Mouse (Mus musculus) hindbrain, embryonic 15.5 days (tissue): ENCODE measurements around the gene Olfr1293-ps. TPM values are rescaled to one million over a fixed set of nuclear protein-coding genes. Genes with fewer than 3 reads are reported as not detected.

ENCODE experiments used
- ATAC-seq: fragments of 200-750 bp; cut with Nextera tagmentation; 2 replicates; pipeline ENCODE4 v1.8.0; 2017; ENCODE audit warnings: low read depth, moderate number of reproducible peaks, moderate TSS enrichment; ENCODE audit not compliant: low FRiP score
- H3K27ac ChIP-seq: fragments of 300-500 bp; sonication (generic); replicated peaks from 2 replicates; pipeline ENCODE4 v1.5.1; 2015; ENCODE audit warnings: mild to moderate bottlenecking, inconsistent platforms
- H3K27me3 ChIP-seq: fragments of 300-500 bp; sonication (generic); 2 replicates; pipeline ENCODE4 v1.6.1; 2015; ENCODE audit warnings: control low read depth, inconsistent platforms
- H3K36me3 ChIP-seq: fragments of 300-500 bp; sonication (generic); 2 replicates; pipeline ENCODE4 v1.6.1; 2015; ENCODE audit warnings: control low read depth, inconsistent platforms
- H3K4me1 ChIP-seq: fragments of 300-500 bp; sonication (generic); replicated peaks from 2 replicates; pipeline ENCODE4 v1.6.1; 2015; ENCODE audit warnings: control low read depth, inconsistent platforms
- H3K4me2 ChIP-seq: fragments of 300-500 bp; sonication (generic); 2 replicates; pipeline ENCODE4 v1.6.1; 2015; ENCODE audit warnings: moderate library complexity, mild to moderate bottlenecking, inconsistent platforms
- H3K4me3 ChIP-seq: fragments of 300-500 bp; sonication (generic); 2 replicates; pipeline ENCODE4 v1.5.1; 2015; ENCODE audit warnings: mild to moderate bottlenecking, inconsistent platforms
- H3K9ac ChIP-seq: fragments of 300-500 bp; sonication (generic); 2 replicates; pipeline ENCODE4 v1.6.1; 2015; ENCODE audit warnings: inconsistent platforms
- H3K9me3 ChIP-seq: fragments of 300-500 bp; sonication (generic); 2 replicates; pipeline ENCODE4 v1.6.1; 2016; ENCODE audit warnings: control low read depth, inconsistent platforms
- WGBS: fragments of 180-500 bp; shearing (Covaris S2); methylation state at CpG from one replicate; pipeline ENCODE4 v1.1.7; 2015; 5-methylcytosine and 5-hydroxymethylcytosine counted together
- polyA plus RNA-seq: library from polyadenylated mRNA; unstranded; fragments of >200 nt; fragmentation: Nextera tagmentation; extraction: Ambion mirVana; gene quantifications from 2 replicates; pipeline ENCODE4 v1.2.1, GENCODE M21; 2015

The Olfr1293-ps gene
- not detected in 2 replicates for polyA plus RNA-seq

DNA sequence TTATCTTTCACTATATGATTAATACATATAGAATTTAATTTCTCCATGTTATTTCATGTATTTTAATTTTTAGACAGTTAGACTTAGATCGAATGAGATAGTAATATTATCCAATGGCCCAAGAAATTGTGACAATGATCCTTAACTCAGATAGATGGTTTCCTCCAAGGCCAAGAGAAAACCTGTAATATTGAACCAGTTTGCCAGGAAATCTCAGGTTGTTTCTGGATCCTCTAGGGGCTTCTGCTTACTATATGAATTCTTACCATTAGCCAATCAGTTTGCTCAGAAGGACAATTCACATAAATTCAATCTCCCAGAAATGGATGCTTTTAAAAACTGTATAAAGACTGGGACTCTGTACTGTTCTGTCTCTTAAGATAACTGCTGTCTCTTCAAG, at the start of gene Olfr1293-ps:
Gene Olfr1293-ps (plus strand): TSS at position 301 of the 400 bp plus-strand sequence.
- WGBS: 90% methylated on average over 1 of the region's 1 CpGs
- H3K4me1 ChIP-seq: no peaks in the 10 kb centered on the region
- no peak for ATAC-seq
- no peak within 1 kb of the TSS for H3K4me2 ChIP-seq
- H3K36me3 ChIP-seq: no peaks in the 10 kb centered on the region
- no peak within 1 kb of the TSS for H3K9ac ChIP-seq
- no peak within 1 kb of the TSS for H3K4me3 ChIP-seq
- 0 out of 2 replicates have a peak, but pooled peaks cover under 1% of the 10 kb centered on the region for H3K9me3 ChIP-seq
- H3K27ac ChIP-seq: no peak within 1 kb of the TSS
- H3K27me3 ChIP-seq: no peaks in the 10 kb centered on the region

DNA sequence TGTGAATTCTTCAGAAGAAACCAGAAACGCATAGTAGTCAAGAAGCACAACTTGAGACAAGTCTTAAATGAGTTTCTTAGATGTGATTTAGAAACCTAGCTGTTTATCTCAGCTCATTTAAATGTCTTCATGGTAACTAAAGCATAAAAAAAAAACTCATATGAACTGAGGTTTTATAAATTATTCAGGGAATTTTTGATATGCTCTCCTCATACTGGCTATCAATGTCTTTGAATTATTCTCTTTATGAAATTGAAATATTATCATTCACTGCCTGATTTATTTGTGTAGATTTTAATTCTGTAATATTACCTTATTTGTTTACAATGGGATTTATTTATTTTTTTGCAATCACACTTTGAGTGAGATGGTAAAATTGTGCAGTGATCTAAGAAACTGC, 44.5 kb upstream of the Olfr1293-ps start, which contains the start of gene Olfr1289:
Gene Olfr1289 (plus strand): TSS at position 301 of the 400 bp plus-strand sequence.
- 68% methylated on average over 1 of the region's 1 CpGs for WGBS
- no peaks in the 10 kb centered on the region for H3K27me3 ChIP-seq
- H3K4me3 ChIP-seq: no peak within 1 kb of the TSS
- no peaks in the 10 kb centered on the region for H3K4me1 ChIP-seq
- ATAC-seq: no peak
- no peak within 1 kb of the TSS for H3K9ac ChIP-seq
- H3K4me2 ChIP-seq: no peak within 1 kb of the TSS
- no peaks in the 10 kb centered on the region for H3K36me3 ChIP-seq
- no peak within 1 kb of the TSS for H3K27ac ChIP-seq
- no peaks in the 10 kb centered on the region for H3K9me3 ChIP-seq

DNA sequence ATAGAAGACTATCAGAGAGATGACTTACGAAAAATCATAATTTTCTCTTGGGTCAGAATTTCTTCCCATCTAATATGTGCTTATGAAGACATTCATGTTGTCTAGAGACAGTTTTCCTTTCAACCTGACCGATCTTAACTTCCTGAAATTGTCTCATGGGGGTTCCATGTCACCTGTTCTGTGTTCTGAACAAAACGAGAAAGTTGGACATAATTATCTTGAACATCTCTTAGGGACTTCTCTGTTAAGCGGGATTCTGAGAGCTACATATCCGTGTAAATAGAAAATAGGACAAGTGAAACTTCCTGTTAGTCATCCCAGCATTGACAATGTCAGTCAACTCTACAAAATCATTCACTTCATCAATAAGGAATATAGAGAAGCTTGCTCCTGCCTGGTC, 31.3 kb upstream of the Olfr1293-ps start, which contains the start of gene Olfr1290:
Gene Olfr1290 (minus strand): TSS at position 101 of the 400 bp plus-strand sequence.
- no peaks in the 10 kb centered on the region for H3K4me1 ChIP-seq
- H3K9ac ChIP-seq: no peak within 1 kb of the TSS
- no peak for ATAC-seq
- H3K4me2 ChIP-seq: no peak within 1 kb of the TSS
- H3K4me3 ChIP-seq: no peak within 1 kb of the TSS
- no peak within 1 kb of the TSS for H3K27ac ChIP-seq
- 81% methylated on average over 5 of the region's 5 CpGs for WGBS
- no peaks in the 10 kb centered on the region for H3K27me3 ChIP-seq
- no peaks in the 10 kb centered on the region for H3K36me3 ChIP-seq
- no peaks in the 10 kb centered on the region for H3K9me3 ChIP-seq

DNA sequence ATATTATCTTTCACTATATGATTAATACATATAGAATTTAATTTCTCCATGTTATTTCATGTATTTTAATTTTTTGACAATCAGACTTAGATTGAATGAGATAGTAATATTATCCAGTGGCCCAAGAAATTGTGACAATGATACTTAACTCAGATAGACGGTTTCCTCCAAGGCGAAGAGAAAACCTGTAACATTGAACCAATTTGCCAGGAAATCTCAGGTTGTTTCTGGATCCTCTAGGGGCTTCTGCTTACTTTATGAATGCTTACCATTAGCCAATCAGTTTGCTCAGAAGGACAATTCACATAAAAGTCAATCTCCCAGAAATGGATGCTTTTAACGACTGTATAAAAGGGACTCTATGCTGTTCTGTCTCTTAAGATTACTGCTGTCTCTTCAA, 28.1 kb upstream of the Olfr1293-ps start, which contains the start of gene Olfr1291-ps1:
Gene Olfr1291-ps1 (plus strand): TSS at position 301 of the 400 bp plus-strand sequence.
- no peak within 1 kb of the TSS for H3K4me3 ChIP-seq
- H3K9ac ChIP-seq: no peak within 1 kb of the TSS
- no peak within 1 kb of the TSS for H3K27ac ChIP-seq
- H3K4me2 ChIP-seq: no peak within 1 kb of the TSS
- 93% methylated on average over 3 of the region's 3 CpGs for WGBS
- H3K27me3 ChIP-seq: no peaks in the 10 kb centered on the region
- ATAC-seq: no peak
- no peaks in the 10 kb centered on the region for H3K4me1 ChIP-seq
- H3K9me3 ChIP-seq: no peaks in the 10 kb centered on the region
- H3K36me3 ChIP-seq: no peaks in the 10 kb centered on the region

DNA sequence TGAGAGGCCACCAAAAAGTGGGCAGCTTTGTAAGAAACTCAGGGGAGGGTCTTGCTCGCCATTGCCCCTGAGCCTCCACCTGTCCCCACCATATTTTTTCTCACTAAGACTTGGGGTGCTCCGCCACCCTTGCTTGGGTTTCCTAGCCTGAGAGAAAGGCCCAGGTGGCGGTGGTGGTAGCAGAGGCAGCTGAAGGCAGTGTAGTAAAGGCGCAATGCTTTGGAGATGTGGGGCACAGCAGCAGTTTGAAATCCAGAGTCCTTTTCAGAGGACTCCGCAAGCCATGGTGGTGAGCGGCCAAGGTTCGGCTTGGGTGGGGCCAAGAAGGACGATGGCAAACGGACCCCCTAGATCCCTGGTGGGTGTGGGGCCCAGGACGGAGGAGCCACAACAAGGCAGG, 7.6 kb upstream of the Olfr1293-ps start:
- H3K4me3 ChIP-seq: no peak overlapping the region
- H3K4me1 ChIP-seq: no peaks in the 10 kb centered on the region
- H3K27ac ChIP-seq: no peak overlapping the region
- H3K9me3 ChIP-seq: peaks cover 5% of the 10 kb centered on the region; the same call in 1 of the 2 replicates
- no peak overlapping the region for H3K4me2 ChIP-seq
- no peak for ATAC-seq
- no peaks in the 10 kb centered on the region for H3K27me3 ChIP-seq
- 91% methylated on average over 10 of the region's 10 CpGs for WGBS
- no peaks in the 10 kb centered on the region for H3K36me3 ChIP-seq
- no peak overlapping the region for H3K9ac ChIP-seq

DNA sequence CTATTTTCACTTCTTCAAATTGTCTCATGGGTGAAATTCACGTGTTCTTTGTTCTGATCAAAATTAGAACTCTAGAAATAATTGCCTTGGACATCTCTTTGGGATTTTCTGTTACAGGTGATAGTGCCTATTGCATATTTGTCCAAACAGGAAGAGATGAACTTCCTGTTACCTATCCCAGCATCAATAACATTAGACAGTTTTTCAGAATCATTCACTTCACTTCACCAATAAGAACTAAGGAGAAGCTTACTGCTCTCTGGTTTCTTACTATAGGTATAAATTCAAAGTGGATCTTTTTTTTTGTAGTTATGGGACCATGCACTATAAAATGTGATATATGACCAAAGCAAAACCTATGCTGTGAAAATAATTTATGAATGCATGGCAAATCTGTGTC, 15.2 kb downstream of the Olfr1293-ps start, which contains the start of gene Olfr1294:
Gene Olfr1294 (minus strand): TSS at position 101 of the 400 bp plus-strand sequence.
- WGBS: 53% methylated on average over 1 of the region's 1 CpGs
- Histone ChIP-seq H3K27ac (no peak within 1 kb of the TSS), H3K4me1 (no peaks in the 10 kb centered on the region), H3K36me3 (no peaks in the 10 kb centered on the region), H3K4me3 (no peak within 1 kb of the TSS), H3K4me2 (no peak within 1 kb of the TSS), H3K9me3 (no peaks in the 10 kb centered on the region), H3K9ac (no peak within 1 kb of the TSS), H3K27me3 (no peaks in the 10 kb centered on the region)
- ATAC-seq: no peak

DNA sequence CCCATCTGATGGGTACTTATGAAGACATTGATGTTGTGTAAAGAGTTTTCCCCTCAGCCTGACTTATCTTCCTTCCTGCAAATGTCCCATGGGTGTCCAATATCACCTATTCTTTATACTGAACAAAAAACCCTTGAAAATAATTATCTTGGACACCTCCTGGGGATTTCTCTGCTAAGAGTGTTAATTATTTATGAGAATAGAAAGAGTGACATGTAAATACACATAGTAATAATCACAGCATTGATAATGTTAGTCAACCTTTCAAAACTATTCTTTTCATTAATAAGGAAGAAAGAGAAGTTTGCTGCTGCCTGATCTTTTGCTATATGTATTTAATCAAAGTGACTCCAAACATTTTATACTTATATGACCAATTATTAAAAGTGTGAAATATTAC, 44.6 kb downstream of the Olfr1293-ps start, which contains the start of gene Olfr1295:
Gene Olfr1295 (minus strand): TSS at position 101 of the 400 bp plus-strand sequence.
- Histone ChIP-seq H3K36me3 (no peaks in the 10 kb centered on the region), H3K4me2 (no peak within 1 kb of the TSS), H3K9ac (no peak within 1 kb of the TSS), H3K27ac (no peak within 1 kb of the TSS), H3K4me3 (no peak within 1 kb of the TSS), H3K9me3 (no peaks in the 10 kb centered on the region), H3K27me3 (no peaks in the 10 kb centered on the region), H3K4me1 (no peaks in the 10 kb centered on the region)
- ATAC-seq: no peak

Other genes with a start within 250 kb of the Olfr1293-ps start
- gene Olfr1278, start 235.1 kb upstream of the Olfr1293-ps start, polyA plus RNA-seq: not detected in 2 replicates
- not detected in 2 replicates for gene Olfr1279, start 224.6 kb upstream of the Olfr1293-ps start, polyA plus RNA-seq
- not detected in 2 replicates for gene Olfr1280, start 211.2 kb upstream of the Olfr1293-ps start, polyA plus RNA-seq
- not detected in 2 replicates for gene Olfr1281, start 198.7 kb upstream of the Olfr1293-ps start, polyA plus RNA-seq
- gene Olfr1282, start 189.1 kb upstream of the Olfr1293-ps start, polyA plus RNA-seq: not detected in 2 replicates
- gene Olfr1283, start 158.4 kb upstream of the Olfr1293-ps start, polyA plus RNA-seq: not detected in 2 replicates
- not detected in 2 replicates for gene Olfr1284, start 149.7 kb upstream of the Olfr1293-ps start, polyA plus RNA-seq
- not detected in 2 replicates for gene Olfr1286, start 102.1 kb upstream of the Olfr1293-ps start, polyA plus RNA-seq
- not detected in 2 replicates for gene Olfr1287, start 76.1 kb upstream of the Olfr1293-ps start, polyA plus RNA-seq
- gene Olfr1288, start 51.1 kb upstream of the Olfr1293-ps start, polyA plus RNA-seq: not detected in 2 replicates
- not detected in 2 replicates for gene Olfr1289, start 44.4 kb upstream of the Olfr1293-ps start, polyA plus RNA-seq
- gene Olfr1290, start 31.4 kb upstream of the Olfr1293-ps start, polyA plus RNA-seq: not detected in 2 replicates
- gene Olfr1291-ps1, start 28.0 kb upstream of the Olfr1293-ps start, polyA plus RNA-seq: not detected in 2 replicates
- not detected in 2 replicates for gene Olfr1294, start 15.1 kb downstream of the Olfr1293-ps start, polyA plus RNA-seq
- not detected in 2 replicates for gene Olfr1295, start 44.5 kb downstream of the Olfr1293-ps start, polyA plus RNA-seq
- not detected in 2 replicates for gene Olfr1297, start 101.3 kb downstream of the Olfr1293-ps start, polyA plus RNA-seq
- not detected in 2 replicates for gene Olfr1298, start 124.0 kb downstream of the Olfr1293-ps start, polyA plus RNA-seq
- not detected in 2 replicates for gene Olfr1299, start 136.2 kb downstream of the Olfr1293-ps start, polyA plus RNA-seq
- gene Olfr1301, start 225.8 kb downstream of the Olfr1293-ps start, polyA plus RNA-seq: not detected in 2 replicates